Mouse (Mus musculus): ENCODE results near the gene Cdc40.

- TF ChIP-seq CTCF (IDR thresholded peaks at IDR 0.05; ENCODE audit: low read depth) (no peak), EP300 (IDR thresholded peaks at IDR 0.05; ENCODE audit: low read depth) (no peak)
Measured at GRCm38 (mm10) chr10:40887316-40887715, 4.2 kb upstream of the Cdc40 start.

Data from heart, postnatal 0 days (tissue).